Mouse (Mus musculus) layer of hippocampus, adult 18-20 months (tissue): ENCODE data around the gene Hsd17b2. TPM values are rescaled to one million over a fixed set of nuclear protein-coding genes. Genes with fewer than 3 reads are reported as not detected.

Experiments used
- DNase-seq, 2 experiments: peaks; one replicate each; pipeline ENCODE4 v3.0.0; 2022; ENCODE audit warnings: low spot score in 2 of 2
- long read RNA-seq: library from polyadenylated mRNA; stranded (forward); transcript quantifications from one replicate; pipeline ENCODE4 v2.0.0, GENCODE M21; 2021
- total RNA-seq, 2 experiments: library from RNA; stranded (reverse); gene quantifications; 2 replicates each; pipeline ENCODE4 v1.2.3; 2021

Hsd17b2 gene
- under 1 TPM in 1 of 2 experiments, not detected in 1; 0.69 TPM for total RNA-seq
- long read RNA-seq, result 0 reads

DNA sequence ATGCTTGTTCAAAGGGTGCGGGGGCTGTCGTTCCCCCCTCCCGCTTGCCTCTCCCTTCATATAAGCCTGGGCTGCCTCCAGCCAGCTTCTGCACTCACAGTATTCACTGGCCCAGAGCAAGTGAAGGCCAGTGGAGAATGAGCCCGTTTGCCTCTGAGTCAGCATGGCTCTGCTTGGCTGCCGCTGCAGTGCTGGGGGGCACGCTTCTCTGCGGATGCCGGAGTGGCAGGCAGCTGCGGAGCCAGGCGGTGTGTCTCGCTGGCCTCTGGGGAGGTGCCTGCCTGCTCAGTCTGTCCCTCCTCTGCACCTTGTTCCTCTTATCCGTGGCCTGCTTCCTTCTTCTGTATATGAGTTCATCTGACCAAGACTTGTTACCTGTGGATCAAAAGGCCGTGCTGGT is at the start of gene Hsd17b2:
Hsd17b2 (plus strand) TSS at position 46 of the 400 bp plus-strand sequence.
- DNase-seq, result no peak

DNA sequence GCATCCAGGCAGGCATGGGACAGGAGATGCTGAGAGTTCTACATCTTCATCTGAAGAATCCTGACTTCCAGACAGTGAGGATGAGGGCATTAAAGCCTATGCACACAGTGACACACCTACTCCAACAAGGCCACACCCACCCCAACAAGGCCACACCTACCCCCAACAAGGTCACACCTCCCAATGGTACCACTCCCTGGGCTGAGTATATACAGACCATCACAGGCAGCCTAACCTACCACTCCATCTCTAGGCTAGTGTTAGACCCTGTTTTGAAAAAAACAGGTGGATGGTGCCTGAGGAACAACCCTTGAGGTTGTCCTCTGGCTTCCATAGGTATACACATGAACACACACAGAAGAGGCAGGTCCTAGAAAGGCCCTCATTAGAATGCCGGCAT is 49.4 kb upstream of the Hsd17b2 start:
- DNase-seq, result no peak

DNA sequence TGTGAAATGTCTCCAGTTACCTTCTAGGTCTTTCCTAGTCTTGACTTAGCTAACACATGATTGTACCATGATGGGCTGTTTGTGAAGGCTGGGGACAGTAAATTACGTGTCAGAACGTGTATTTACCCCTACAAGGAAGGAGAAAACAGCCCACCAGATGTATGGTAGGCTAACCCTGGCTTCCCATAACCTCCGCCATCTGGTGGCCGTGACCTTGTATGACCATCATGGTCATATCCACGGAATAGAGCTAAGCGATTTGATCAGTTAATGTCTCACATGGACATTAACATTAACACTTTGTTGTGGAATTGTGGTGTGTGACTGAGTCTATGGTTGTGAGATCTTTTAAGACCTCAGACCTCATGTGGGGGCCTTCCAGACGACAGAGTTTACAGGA is 42.7 kb upstream of the Hsd17b2 start:
- no peak for DNase-seq

DNA sequence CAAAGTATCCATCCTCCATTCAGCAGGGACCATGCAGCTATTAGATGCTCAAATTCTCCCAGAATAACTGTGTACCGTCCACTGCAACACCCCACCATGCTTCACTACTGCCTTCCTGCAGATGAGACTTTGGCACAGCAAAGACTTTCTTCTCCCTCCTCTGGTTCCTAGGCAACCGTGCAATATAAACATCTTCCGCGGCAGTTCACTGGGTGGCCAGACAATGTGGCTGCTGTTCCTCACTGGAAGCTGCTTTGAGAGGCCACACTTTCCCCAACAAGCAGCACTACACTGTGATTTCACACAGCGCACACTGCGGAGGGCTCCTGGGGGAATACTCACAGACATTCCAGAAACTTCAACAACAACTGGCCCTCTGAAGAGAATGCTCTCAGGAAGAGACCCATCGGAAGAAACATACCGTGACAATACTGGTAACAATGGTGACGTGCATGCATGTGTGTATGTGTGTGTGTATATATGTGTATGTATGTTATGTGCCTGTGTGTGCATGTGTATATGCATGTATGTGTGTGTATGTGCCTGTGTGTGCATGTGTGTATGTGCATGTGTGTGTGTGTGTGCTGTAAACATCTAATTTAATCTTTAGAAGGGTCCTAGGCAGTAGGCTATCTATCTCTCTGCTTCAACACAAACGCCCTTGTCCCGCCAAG is 41.2 kb upstream of the Hsd17b2 start:
- DNase-seq, result peak; percentile 14 to 21

DNA sequence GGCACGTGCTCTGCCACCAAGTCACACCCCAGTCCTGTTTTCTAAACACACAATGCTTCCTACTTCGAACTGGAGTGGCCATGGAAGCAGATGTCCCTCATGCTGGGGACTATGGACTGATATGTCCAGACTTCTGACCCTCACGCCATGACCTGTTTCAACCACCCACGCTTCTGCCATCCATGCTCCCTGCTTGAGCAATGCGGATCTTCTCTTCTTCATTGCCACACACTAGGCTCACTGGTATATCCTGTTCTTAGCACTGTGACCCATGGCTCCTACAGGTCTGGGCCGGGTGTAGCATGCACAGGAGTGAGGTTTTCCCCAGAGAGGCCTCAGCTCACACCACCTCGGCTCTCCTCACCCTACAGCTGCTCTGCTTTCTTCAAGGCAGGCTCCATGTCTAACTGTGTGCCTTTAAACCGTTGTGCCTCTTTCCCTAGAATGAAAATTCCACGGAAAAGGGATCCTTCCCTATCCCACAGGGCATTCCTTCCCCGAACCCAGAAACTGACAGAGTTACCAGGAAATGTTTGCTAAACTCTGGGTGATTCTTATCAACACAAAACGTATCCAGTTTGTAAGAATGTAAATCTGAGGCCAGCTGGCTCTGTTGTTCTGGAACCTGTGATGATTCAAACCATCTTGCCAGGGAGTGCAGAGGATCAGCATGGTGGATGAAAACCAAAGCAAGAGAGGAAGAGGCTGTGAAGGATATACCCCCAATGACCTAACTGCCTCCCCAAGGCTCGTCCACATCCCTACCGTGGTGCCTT is 34.2 kb upstream of the Hsd17b2 start:
- DNase-seq, result no peak

DNA sequence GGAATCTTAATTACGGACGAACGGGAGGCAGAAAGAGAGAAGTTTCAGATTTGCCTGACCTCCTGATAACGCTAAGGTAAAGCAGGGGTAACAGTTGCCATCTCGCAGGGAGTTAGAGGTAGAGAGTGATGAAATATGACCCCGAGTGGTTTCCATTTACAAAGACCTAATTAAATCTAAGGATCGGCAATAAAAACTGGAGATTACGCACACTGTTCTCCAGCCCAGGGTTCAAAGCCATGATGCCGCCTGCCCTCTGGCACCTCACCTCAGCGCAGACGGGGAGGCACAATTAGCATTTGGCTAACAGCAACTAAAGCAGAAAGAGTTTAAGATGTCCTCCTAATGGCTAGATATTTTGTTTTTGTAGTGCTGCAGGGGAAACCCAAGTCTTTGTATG is 31.2 kb upstream of the Hsd17b2 start:
- DNase-seq, result no peak

DNA sequence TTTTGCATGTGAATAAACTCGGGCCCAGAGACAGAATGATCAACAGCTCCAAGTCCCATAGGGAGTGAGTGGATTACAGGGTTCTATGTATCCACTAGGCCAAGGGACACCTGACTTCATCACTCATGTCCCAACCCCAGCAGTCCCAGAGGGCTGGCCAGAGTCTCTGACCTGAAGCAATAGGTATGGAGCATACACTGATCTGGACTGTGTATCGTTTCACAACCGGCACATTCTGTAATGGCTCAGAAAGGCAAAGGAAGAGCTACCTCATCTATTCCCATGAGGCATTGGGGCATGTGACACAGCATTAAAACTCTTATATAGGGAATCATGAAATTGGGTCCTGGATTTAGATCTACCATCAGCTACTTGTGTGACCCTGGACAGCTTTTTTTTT is 29.1 kb upstream of the Hsd17b2 start:
- DNase-seq, result no peak

DNA sequence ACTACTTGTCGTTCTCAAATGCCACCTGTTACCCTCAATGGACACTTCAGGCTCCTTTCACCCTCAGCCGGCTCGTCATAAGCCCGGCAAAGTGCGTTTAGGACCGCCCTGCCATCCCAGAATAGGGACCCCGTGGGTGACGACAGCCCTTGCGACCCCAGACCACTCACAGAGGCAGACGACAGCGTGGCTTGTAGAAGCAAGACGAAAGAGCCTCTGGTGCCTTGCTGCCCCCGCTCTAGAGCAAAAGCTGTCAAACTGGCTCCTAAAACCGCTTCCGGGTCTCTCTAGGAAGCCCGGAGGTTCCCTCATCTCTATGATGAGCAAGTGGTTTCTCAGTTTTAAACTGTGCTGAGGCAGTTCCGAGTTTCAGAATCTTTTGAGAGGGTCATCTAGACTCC is 28.3 kb upstream of the Hsd17b2 start, which contains the start of gene Sdr42e1:
Sdr42e1 (minus strand) TSS at position 260 of the 401 bp plus-strand sequence.
- DNase-seq, result peak; percentile 24 to 55

DNA sequence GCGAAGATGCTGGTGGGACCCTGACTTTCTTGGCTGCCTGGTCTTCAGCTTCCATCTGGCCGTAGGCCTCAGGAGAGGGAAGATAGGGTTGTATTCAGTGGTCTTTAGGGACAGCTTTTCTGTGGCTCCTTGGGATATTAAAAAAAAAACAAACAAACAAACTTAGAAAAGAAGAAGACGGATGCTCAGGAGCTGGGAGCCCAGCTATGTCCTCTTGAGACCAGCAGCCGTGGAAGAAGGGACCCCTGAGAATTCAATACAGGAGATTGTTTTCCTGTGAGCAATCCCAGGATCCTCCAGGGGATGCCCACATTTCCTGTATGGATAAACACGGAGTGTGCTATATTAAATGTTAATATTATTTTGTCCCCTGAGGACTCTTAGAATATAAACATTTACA is 26.5 kb upstream of the Hsd17b2 start:
- DNase-seq, result no peak

DNA sequence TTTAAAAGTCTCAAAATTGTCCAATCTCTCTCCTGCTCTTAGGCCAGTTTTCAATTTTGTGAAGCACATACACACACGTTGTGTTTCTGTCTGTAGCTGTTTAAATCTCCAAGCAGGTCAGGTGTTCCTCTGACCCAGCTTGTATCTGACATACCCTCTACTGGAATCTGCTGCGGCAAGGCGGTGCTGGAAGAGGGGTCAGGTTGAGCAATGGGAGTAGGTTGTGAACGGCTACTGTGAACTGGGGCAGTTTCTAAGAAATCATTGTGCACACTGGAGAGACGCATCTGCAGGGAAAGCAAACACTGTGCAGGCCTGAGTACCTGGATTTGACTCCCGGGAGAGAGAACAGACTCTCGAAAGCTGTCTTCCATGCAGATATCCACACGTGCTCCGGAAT is 25.2 kb upstream of the Hsd17b2 start:
- no peak for DNase-seq

DNA sequence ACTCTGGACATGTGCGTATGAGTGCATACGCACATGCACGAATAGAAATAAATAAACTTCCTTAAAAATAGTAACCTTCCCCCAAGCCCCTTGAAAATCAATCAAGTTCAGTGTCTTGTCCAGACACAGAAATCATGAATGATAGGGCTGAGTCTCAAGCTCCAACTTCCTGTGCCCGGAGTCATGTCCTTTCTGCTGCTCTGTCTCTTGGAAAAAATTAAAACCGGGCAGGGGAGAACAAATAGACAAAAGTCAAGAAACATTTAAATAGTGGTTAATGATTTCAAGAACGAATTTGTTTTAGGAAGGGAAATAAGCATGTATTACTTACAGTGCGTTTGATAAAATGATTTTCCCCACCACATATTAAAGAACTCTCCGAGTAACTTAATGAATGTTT is 24.7 kb upstream of the Hsd17b2 start:
- DNase-seq, result no peak

DNA sequence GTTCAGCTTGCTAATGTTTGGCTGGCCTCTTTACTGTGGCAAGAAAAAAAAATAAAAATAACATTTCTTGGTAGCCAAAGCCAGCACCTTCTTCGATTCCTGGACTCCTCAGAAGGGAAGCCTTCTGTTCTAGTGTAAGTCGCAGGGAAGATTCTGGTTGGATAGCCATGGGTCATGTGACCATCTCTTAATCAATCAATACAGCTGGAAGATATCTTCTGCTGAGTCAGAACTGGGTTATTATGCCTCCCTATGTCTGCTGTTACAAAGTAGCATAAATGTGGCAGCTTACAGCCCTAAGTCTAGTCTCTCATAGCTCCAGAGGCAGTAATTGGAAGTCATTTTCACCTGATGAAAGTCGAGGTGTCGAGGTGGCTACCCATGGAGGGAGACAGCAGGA is 23.1 kb upstream of the Hsd17b2 start:
- no peak for DNase-seq

DNA sequence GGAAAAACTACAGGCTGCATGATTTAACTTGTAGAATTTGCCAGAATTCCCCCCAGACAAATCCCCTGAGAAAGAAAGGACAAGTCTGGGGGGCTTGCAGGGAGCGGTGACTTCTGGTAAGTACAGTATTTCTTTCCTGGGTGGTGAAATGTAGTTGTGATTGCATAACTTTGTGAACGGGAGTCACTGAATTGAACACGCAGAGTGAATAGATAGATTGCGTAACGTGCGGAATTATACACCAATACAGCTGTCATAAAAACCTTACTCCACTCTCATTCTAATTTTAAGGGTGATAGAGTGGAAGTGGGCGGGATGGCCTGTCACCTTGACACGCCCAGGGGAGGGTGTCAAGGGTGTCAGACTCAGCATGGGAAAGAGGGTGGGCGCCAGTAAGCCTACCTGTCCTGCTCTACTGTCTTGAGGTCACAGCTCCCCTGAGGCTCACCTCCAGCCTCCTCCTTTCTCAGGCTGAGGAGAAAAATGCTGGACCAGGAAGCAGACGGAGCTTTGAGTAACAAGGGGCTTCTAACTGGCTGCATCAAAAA is 17.7 kb upstream of the Hsd17b2 start:
- DNase-seq, result no peak

DNA sequence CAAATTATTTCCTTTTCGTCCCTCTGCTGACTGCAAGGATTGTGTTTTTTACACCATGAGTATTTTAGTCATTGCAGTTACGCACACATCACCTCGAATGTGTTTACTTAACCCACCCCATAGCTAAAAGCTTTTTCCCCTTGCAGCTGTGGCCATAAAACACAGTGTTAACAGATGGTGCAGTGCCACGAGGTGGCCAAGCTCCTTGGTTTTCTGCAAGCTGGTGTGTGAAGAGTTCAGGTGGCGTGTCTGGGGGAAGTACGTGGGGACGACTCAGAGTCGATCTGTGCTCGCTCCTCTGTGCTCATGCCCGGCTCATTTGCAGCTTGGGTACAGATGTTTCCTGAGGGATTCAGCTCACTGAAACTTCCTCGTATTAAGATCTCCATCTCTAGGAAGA is 17.2 kb upstream of the Hsd17b2 start:
- no peak for DNase-seq

DNA sequence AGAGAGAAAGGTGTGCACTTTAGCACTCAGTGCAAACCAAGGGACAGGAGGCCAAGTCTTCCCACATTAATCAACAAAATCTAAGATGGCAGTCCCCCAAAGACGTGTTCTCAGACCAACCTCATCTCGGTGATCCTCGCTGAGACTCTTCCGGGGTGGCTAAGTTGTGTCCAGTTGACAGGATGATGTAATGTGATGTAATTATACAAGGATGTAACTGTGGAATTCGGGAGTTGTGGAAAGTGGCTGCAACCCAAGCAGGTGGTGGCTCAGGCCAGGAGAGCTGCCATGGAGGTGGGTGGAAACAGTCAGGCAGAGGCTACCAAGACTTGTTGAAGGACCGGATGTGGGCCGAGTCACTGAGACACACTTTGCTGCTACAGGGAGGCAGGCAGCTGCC is 13.8 kb upstream of the Hsd17b2 start:
- no peak for DNase-seq

DNA sequence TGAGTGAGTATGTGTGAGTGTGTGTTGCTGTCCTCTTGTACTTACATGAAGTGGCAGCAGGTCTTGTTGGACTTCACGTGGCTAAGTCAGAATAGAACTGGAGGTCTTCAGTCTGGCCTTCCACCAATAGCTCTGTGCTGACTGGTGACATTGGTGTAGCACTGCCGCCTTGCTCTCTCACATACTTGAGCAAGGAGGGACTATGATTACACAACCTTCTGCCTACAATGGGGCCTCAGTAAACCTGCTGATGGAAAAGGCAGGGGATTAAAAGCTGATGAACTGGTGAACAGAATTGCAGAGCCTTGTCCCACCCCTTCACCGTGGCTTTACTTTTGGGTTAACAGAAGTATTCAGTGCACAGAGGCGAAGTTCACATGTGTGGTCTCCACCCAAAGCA is 9.6 kb upstream of the Hsd17b2 start:
- no peak for DNase-seq

DNA sequence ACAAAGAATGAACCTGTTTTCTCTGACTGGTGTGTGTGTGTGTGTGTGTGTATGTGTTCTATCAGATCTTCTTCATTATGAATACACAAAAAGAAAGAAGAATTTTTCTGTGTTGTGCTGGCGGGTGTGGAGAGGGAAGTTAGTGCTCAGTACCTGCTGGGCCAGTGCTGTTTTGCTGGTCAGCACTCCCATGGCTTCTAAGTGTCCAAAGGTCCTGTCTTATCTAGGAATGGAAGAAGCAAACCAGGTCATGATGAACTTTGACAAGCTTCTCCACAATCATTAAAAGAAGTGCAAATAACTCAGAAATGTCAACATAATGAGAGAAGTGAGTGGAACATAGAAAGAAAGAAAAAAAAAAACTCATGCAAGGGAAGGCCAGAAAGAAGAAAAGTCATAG is 6.1 kb upstream of the Hsd17b2 start:
- no peak for DNase-seq

DNA sequence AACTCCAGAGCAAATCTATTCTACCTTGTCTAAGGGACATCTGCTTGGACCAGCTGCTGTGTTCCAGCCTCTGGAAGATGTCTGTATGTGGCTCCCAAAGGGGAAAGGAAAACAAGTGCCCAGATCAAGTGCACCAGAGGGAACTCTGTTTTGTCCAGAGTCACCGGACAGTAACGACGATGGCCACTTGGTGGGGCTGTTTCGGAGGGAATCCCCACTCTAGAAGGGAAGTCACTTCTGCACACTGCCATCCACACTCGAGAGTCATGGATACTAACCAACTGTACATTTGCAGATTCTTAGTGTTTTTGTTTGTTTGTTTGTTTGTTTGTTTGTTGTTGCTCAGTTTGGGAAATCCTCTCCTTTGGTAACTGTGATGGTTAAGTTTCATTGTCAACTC is 4.5 kb upstream of the Hsd17b2 start:
- DNase-seq, result peak in 1 of 2 experiments; percentile 35

DNA sequence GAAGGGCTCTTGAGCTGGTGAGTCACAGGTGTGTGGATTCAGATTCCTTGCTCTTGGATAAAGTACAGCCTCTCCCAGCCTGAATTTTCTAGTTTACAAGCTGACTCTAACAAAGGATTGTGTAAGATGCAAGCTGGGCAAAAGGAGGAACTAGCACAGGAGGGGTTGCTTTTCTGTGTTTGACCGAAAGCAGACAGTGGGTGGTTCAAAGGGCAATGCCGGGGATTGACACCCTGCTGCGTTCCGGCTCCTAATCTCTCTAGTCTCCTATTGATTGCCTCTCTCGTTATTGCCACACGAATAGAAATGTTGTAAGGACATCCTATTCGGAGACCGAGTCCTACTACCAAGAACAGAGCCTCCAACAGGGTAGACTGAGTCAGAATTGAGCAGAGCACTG is 1.0 kb upstream of the Hsd17b2 start:
- DNase-seq, result no peak

DNA sequence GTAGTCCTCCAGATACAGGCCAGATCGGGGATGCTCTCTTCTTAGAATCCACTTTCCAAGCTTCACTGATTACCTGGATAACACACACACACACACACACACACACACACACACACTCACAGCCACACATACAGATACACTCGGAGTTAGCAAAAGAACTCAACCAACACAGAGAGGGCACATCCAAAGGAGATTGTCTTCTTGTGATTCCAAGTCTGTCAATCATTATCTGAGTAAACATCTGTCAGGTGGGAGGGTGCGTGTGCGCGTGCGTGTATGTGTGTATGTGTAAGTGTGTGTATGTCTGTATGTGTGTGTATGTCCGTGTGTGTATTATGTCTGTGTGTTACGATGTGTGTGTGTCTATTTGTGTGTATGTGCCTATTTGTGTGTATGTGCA is 458 bp upstream of the Hsd17b2 start:
- DNase-seq, result no peak

DNA sequence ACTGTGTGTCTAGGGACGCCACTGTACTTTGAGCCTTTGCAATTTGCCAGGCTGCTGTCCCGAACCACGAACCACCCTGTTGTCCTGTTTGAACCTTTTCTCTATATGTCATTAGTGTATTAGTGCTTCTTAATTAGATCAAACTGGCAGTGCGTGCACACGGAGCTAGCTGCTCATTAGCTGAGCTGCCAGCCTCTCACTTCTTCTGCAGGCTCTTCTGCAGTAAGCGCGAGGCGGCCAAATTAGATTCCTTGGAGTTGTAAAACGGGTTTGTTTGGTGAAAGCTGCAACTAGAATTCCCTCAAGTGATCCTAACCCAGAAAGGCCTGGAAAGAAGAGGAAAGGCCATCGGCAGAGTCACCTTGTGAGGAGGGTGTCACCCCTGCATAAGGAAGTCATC is 997 bp downstream of the Hsd17b2 start:
- no peak for DNase-seq

DNA sequence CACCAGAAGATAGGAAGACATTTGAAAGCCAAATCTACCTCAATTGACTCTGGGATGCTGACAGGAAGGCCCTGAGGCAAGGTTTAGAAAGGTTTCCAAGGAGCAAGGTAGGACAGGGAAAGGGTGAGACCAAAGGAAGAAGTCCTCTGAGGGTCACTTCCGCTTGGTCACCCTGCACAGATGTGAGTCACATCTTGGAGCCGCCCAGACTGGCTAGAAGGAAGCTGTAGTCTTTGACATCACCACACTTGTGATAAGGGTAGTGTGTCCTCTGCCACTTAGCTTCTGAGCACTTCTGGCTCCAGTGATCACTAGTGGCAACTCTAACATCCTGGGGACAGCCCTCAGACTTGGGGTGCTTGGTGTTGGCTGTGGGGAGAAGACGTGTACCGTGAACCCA is 4.4 kb downstream of the Hsd17b2 start:
- no peak for DNase-seq

DNA sequence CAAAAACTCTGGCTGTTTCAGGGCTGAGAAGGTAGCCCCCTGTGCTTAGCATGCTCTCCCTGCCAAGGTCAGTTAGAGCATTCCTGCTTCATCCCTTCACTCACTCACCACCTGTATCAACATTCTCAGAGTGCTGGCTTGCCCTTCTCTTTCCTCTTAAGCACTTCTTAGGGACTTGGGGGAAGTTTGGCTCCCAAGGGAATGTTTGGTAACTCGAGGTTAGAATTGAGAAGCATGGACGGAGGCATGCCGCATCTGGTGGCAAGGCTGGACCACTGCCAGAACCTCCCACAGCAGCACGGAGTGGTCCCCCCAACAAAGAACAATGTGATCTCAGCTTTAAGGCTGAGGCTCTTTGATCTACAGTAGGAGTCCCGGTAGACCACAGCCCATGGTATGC is 10.5 kb downstream of the Hsd17b2 start:
- no peak for DNase-seq
